Mouse (Mus musculus): ENCODE measurements around the gene Cep350. TPM values are rescaled to one million over a fixed set of nuclear protein-coding genes. Genes with fewer than 3 reads are reported as not detected.

Gene Cep350
- polyA plus RNA-seq, 1 experiment from 2014 or later, result 8.1 TPM

Other genes starting within 250 kb of the Cep350 start
- gene Lhx4, start 221.6 kb downstream of the Cep350 start, polyA plus RNA-seq (2014; fragmentation: Nextera tagmentation; extraction: Ambion mirVana), result 0.11 TPM in 1 of 2 replicates, not detected in the other
- 7.9 and 8.6 TPM in 2 replicates for gene Qsox1, start 160.4 kb downstream of the Cep350 start, polyA plus RNA-seq (2014; fragmentation: Nextera tagmentation; extraction: Ambion mirVana)
- 87.9 and 92.0 TPM in 2 replicates for gene Tor1aip2, start 62.1 kb upstream of the Cep350 start, polyA plus RNA-seq (2014; fragmentation: Nextera tagmentation; extraction: Ambion mirVana)
- 24.3 and 29.7 TPM in 2 replicates for gene Tor1aip1, start 63.2 kb upstream of the Cep350 start, polyA plus RNA-seq (2014; fragmentation: Nextera tagmentation; extraction: Ambion mirVana)
- 1.8 TPM in 2 replicates for gene Fam163a, start 231.8 kb upstream of the Cep350 start, polyA plus RNA-seq (2014; fragmentation: Nextera tagmentation; extraction: Ambion mirVana)

All from forebrain, embryonic 14.5 days (tissue).